Mouse (Mus musculus) frontal cortex, postnatal 14 days (tissue): Measurements from ENCODE around the gene Tmem191c.

Experiments
- DNase-seq, 2 experiments: peaks; one replicate each; pipeline ENCODE4 v3.0.0; 2022; ENCODE audit warnings: low spot score in 2 of 2

Tmem191c gene

DNA sequence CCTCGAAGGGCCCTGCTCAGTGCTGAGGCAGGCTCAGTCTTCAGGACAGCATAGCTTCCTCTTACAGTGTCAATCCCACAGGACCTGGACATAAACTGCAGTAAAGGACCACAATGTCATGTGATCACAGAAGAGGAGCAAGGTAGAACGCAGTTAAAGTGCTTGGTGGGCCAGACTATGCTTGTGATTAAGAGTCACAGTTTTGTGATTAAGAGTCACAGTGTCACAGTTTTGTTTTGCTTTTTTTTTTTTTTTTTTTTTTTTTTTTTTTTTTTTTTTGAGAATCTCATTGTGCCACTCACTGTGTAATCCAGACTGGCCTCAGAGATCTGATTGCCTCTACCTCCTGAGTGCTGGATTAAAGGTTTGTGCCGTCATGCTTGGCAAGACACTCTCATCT lies 9.8 kb upstream of the Tmem191c start:
- no peak for DNase-seq

DNA sequence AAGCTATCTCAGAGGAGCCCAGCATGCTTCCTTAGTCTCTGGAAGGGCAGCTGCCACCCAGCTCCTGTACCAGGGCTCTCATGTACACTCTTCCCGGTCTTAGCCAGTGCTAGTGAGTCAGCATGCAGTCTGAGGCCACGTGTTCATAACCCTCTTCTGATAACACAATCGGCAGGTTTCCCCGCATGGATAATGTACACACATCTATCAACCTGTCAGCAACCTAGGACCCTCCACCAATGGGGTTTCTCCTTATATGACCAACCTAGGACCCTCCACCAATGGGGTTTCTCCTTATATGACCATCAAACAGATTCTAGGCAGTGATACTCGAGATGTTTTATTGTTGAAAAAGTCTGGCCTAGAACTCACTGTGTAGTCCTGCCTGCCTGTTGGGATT lies 7.9 kb upstream of the Tmem191c start:
- no peak for DNase-seq

DNA sequence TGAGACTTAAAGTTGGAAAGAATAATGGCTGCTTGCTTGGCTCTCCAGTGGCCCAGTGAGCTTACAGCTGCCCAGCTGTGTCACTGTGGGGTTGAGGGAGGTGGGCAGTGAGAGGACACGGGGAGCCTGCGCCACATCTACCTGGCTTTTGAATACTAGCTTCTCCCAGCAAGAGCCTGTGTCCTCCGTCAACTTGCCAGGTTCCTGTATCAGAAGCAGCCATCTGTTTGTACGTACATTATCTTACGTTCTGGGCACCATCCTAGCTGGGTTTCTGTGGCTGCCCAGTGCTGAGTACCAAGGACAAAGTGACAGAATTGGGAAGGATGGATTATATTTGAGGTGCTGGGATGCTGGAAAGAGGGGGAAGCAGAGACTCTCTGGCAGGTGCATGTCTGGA lies 6.0 kb upstream of the Tmem191c start:
- DNase-seq = no peak

DNA sequence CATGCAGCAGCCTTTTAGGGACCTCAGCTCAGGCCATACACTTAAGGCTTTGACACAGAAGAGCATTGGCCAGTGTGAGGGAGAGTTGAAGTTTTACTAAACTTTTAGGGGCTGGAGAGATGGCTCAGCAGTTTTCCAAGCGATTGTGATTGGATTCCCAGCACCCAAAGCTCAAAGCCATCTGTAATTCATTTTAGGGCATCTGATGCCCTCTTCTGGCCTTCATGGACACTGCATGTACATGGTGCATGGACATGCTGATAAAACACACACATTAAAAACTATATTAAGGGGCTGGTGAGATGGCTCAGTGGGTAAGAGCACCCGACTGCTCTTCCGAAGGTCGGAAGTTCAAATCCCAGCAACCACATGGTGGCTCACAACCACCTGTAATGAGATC lies 4.8 kb upstream of the Tmem191c start:
- no peak for DNase-seq

DNA sequence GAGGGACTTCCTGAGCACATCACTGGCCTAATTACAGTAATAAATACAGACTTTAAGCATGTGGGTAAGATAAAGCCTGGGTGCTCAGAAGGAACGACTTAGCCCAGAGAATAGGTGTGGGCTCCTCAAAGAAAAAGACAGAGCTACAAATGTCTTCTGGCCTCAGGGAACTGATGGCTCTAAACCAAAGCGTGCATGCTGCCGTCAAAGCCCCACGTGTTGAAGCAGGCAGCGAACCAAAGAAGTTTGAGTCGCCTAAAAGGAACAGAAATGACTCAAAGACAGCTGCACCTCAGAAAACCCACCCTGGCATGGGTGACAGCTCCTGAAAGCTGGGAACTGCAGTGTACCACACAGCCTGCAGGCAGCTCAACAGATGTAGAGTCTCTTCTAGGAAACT lies 4.0 kb upstream of the Tmem191c start:
- no peak for DNase-seq

DNA sequence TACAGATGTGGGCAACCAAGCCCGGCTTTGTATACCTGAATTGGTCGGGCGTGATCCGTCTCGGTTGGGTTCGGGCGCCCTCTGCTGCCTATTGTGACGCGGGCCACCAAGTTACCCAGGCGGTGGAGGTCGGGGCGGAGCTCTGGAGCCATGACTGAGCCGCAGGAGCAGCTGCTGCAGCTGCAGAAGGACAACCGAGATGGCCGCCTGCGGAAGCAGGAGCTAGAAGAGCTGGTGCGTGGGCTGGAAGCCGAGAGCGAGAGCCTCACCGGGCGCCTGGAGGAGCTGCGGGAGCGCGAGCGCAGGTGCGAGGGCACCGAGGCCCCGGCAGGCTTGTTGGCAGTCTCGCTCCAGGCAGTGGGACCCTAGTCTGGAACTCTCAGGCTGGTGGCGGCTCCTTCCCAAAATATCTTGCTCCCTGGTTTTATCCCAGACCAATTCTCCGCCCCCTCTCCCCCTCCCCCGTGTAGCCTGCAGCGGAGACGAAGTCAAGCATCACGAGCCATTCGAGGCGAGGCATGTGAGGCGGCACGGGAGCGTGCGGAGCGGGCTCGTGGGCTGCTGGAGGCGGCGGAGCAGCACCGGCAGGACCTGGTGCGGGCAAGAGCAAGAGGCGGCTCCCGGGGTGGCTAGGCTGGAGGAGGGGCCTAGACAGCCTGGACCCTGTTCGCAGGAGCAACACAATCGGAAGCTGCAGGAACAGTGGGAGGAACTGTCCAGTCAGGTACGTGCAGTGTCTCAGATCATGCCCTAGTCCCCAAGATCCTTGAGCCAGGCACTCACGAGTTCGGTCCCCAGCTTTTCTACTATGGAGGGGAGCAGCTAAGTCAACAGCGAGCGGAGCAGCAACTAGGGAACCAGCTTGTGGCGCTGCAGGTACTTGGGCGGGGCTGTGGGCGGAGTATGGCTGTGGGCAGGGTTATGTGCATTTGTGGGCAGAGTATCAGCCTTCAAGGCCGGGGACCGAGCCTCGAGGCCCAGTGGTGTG lies 581 bp downstream of the Tmem191c start:
- peak; percentile 89 to 93 for DNase-seq

DNA sequence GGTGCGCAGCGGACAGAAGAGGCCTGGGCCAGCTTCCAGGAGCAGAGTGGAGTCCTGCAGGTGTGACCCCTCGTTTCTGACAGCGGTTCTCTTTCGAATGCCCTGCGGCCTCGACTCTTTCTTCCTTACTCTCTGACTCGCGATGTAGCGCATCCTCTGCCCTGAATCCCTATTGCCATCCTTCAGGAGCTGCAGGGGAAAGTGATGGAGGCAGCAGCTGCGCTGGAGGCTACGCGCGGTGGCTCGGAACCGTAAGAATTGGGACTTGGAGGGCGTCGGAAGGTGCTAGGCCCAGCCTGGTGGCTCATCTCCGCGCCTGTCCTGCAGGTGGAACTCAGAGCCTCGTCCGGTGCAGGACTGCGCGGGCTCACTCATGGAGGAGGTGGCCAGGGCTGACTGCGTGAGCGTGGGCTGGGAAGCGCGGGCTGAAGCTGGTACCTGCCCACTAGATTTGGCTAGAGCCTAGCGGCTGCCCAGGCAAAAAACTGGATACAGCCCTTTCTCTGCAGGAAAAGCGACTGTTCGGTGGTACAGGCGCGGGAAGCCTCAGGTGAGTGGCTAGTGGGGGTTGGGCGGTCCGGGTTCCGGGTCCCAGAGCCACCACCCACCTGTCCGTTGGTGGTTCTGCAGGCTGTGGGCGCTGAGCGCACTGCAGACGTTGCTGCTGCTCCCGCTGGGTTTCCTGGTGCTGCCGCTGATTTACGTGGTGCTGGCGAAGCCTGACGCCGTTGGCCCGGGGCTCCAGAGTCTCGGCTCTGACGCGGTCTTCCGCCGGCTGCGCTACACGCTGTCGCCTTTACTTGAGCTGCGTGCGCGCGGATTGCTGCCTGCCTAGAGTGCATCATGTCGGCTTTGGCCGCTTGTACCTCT lies 1.7 kb downstream of the Tmem191c start:
- DNase-seq = peak; percentile 55 to 60

DNA sequence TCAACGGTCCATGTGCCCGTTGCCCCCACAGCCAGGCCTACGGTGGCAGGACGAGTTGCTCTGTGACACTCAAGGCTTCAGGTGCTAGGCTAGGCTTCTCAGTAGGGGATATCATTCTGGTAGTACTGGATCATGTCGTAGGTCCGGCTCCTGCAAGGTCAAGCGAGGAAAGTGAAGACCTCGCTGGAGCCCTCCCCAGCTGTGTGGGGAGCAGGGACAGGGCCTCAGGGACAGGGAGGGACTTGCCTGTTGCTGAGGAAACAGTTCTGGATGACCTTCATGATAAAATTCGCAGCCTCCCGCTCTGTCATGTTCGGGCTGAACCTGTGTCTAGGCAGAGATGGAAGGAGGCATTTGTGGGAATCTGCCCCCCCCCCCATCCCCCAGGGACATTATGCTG lies 4.6 kb downstream of the Tmem191c start:
- no peak for DNase-seq

DNA sequence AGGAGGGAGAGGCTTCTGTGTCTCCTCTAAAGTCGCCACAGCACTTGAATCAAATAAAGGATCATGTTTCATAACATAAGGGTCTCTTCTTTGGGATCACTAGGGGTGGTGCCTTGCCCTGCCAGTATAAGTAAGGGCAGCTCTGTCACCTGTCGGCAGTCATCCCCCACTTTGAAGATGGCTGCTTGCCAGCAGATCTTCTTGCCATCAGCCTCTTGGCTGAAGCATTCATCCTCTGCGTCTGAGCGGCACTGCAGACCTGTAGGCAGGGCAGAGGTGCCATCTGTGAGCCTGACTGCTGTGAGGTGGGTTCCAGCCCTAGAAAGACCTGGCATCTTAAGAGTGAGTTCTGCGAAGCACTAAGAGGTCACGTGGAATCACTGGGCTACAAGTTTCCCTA lies 7.3 kb downstream of the Tmem191c start:
- no peak for DNase-seq

DNA sequence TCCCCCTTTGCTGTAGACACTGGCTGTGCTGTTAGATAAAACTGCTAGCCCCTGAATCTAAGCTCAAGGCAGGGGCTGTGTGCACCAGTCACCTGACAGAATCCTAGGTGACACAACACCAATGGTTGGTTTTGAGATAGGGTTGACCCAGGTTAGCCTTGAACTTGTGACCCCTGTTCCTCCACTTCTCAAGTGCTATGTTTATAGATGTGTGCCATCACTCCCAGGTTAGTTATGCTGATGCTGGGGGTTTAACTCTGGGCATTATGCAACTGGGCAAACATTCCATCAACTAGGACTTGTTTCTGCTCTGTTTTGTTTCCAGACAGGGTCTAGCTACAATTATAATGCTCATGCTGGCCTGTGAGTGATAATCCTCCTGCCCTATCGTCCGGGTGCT lies 11.2 kb downstream of the Tmem191c start:
- no peak for DNase-seq

DNA sequence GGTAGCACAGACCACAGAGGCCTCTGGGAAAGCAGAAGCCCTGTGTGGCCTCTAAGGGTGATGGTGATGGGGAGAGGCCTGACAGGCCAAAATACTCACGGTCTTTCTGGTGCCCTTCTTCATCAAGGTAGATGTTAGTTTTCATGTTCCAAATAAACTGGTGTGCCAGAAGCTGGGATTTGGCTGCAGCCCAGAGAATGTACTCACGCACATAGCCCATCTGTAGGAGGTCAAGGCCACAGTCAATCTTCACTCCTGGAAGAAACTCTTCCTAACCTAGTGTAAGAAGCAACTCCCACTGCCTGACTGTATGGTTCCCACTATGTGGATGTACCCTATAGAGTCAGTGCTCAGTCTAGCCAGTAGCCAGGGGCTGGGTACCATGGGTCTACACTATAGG lies 15.1 kb downstream of the Tmem191c start:
- no peak for DNase-seq

DNA sequence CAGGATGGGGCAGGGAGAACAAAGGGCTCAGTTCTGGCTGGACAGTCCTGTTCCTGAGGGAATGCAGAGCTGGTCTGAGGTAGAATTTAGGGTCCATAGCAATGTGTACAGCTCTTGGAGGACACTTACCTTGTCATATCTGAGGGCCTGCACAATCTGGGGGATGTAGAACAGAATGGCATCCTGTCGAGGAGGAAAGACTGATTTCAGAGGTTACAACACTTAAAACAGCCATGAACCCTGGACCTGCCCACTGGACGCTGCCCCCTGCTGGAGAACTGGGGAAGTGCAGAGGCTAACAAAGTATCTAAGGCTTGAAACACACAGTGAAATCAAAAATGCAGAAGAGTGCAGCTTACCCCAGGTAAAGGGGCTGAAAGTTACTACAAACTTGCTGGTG lies 16.9 kb downstream of the Tmem191c start:
- DNase-seq = peak in 1 of 2 experiments; percentile 62

DNA sequence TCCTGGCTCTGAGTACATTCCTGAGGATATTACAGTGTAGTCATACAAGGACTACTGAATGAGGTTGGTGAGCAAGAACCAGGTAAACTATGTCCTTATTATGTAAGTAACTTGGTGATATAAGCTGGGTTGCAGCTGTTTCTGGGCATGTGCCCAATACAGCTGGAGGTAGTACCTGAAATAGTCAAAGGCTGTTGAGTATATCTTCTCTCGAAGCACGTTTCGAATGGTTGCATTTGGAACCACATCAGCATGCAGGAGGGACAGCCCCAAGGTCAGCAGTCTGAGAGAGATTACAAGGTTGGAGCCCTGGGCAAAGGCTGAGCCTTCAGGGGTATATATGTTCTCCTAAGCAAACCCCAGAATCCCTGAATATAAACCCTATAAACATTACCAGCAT lies 24.9 kb downstream of the Tmem191c start:
- no peak for DNase-seq

DNA sequence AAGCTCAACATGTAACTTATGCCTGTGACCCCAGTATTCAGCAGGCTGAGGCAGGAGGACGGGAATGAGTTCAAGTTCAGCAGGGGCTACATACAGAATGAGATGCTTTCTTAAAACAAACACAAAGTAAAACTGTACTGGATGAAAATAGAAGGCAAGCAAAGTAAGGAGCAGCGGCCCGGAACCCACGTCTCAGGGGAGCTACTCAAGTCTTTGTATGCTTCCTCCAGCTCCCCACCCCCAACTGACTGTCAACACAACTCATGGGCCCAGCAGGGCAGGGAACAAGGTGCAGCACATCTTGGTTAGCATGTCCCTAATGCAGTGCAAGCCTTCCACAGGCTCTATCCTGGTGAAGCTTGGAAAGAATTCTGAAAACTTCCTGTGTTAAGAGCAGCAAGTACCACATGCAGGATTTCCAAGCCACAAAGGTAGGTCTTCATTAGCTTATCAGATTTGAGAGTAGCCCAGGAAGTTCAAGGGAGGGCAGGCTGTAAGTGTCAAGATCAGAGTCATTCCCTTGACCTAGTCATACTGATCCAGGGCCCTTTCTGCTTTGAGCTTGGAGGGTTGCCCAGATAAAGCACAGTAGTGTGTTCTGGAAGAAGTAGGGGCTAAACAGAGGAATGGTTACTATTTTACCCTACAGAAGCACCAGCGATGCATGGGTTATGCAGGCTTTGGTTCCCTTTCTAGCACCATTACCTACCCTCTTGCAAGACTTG lies 27.8 kb downstream of the Tmem191c start:
- DNase-seq = no peak

DNA sequence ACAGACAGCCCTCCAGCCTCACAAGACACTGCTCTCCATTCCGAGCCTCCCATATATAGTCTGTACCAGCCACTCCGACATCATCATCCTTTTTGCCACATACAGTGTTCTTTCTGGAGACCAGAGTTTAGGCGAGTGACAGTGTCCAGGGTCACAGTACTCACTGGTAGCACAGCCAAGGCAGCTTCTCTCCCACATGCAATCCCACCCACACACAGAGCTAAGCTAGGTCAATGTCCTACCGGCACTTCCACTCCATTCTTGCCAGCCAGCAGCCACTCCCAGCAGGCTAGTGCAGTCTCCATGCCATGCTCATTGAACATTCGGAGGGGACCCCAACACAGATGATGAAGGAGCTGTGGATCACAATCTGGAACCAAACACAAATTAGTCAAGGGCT lies 31.6 kb downstream of the Tmem191c start:
- DNase-seq = no peak

DNA sequence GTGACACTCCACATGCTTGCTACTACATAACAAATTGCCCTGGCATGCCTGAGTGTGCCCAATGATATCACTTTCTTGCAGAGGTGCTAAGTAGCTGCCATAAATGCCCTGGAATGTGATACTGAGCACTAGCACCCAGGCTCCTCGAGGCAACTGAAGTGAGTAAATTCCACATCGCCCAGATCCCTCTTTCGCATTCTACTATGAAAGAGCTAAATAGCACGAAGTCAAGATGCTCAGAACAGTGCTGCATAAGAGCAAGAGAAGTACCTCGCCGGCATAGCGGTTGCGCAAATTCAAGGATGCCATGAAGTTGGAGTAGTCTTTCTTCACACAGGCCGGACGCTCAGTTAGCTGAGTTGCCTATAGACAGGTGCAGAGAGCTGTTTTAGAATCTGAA lies 33.2 kb downstream of the Tmem191c start:
- DNase-seq = no peak

DNA sequence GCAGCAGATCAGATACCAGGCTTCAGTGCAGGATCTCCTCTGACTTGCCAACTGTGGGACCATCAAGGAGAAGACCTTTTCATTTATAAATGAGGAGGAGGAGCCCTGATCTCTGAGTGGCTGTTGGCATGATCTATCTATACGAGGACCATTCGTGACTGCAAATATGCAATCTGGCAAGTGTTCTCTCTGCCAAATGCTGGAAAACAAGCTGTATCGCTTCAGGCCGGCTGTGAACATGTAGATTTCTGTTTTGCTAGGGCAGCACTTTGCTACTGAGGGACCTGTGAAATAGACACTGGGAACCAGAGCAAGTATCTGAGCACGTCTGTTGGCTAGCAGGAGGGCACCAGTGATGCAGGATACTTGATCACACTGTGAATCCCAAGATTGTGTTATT lies 36.7 kb downstream of the Tmem191c start:
- no peak for DNase-seq

DNA sequence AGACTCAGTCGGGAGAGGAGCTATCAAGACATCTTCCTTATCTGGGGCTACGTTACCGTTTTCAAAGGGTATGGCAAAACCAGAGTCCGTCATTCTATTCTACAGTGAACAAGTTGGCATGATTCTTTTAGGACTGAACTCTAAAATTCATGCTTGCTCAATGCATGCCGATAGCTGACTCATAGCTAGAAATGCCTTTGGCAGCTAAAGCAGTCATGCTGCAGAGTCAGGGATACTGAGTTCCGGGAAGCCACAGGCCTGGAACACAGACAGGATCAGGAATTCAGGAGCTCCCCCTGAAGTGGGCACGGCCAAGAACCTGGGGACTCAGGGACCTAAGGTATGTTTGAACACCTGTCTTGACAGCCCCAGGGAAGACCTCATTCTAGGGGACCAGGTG lies 40.7 kb downstream of the Tmem191c start:
- DNase-seq = no peak

DNA sequence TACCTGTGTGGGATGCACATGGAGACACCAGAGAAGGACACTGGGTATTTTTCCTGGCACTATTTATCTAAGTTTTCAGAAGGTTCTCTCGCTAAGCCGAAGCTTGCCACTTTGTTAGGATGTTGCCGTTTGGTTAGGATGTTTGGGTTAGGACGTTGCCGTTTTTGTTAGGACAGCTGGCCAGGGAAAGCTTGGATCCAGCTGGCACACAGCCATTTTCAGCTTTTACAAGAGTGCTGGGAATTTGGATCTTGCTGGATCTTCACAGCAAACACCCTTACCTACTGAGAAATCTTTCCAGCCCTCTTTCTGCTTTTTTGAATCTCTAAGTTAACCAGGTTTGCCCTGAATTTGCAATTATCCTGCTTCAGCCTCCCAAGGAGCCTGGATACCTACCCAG lies 45.6 kb downstream of the Tmem191c start:
- DNase-seq = no peak

DNA sequence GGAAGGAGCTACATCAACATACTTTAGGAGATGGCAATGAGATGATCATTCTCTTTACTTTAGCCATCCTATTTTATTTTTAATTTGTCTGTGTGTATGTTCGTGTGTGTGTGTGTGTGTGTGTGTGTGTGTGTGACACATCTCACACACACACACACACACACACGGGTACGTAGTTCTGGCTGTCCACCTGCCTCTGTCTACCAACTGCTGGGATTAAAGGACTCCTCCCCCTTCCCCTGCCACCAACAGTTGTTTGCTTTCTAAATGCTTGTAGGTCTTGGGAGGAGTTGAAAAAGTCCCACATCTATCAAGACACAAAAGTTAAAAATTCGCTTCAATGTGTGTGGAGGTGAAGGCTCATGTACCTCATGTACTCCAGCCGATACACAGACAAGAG lies 48.9 kb downstream of the Tmem191c start:
- no peak for DNase-seq

DNA sequence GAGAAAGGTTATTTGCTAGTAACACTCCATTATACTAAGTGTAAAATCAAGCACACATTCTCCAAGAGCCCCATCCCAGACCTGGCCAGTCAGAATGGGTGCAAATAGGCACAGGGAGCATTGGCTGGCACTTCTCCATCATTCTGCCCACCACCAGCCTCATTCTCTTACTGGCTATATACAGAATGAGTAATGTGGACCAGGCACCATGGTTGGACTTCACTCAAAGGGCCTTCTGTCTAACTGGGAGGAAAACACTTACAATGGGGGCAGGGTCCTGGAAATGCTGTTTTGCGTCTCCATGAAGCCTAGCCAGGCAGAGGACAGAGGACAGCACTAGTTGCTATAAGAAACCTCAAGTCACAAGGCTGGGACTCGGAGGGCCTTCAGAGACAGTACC lies 50.2 kb downstream of the Tmem191c start:
- no peak for DNase-seq
